Mouse (Mus musculus): Measurements from ENCODE around the gene Hnmt. TPM values are rescaled to one million over a fixed set of nuclear protein-coding genes. Genes with fewer than 3 reads are reported as not detected.

Hnmt gene
- total RNA-seq, 1 experiment from 2014 or later: 13.0 TPM

Other genes with a start within 250 kb of the Hnmt start
- gene Tbpl2, start 47.2 kb upstream of the Hnmt start, total RNA-seq (2017): not detected in 2 replicates
- not detected in 2 replicates for gene Il1f8, start 103.8 kb upstream of the Hnmt start, total RNA-seq (2017)
- gene Il1f9, start 137.1 kb upstream of the Hnmt start, total RNA-seq (2017): 0.24 and 0.50 TPM in 2 replicates
- gene Il1f6, start 166.0 kb upstream of the Hnmt start, total RNA-seq (2017): not detected in 2 replicates
- gene Il1f5, start 227.6 kb upstream of the Hnmt start, total RNA-seq (2017): not detected in 2 replicates
- not detected in 2 replicates for gene Il1f10, start 241.8 kb upstream of the Hnmt start, total RNA-seq (2017)

All from common myeloid progenitor, adult 5-6 weeks (primary cell).